Mouse (Mus musculus): ENCODE measurements around the gene F11r.

DNA sequence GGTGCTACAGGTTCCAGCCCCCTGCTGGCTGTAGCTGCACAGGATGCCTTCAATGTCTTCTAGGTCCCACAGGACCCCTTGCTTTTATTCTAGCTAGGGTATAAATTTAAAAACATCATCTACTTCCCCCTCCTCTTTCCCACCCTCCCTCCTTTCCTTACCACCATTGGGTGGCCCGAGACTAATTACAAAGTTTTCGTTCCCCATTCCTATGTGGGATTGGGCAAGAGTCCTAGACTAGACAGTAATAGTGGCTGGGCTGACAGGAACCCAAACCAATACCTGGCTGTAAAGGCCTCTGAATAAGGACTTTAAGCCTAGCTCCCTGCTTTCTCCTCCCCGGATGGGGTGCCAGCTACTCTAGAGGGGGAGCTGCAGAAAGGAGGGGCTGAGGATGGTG, 25.8 kb downstream of the F11r start:
- TF ChIP-seq GATA1 (IDR thresholded peaks at IDR 0.05; ENCODE audit: borderline replicate concordance, low read length) (no peak), FLI1 (IDR thresholded peaks at IDR 0.05; ENCODE audit: low read length) (no peak)
